Mouse (Mus musculus): ENCODE measurements around the gene Lctl.

- TF ChIP-seq CTCF (IDR thresholded peaks at IDR 0.05; ENCODE audit: extremely low read depth, insufficient read depth, insufficient read length, insufficient replicate concordance) (no peak), POLR2A (IDR thresholded peaks at IDR 0.05; ENCODE audit: low read depth, low read length) (no peak)
Measured at GRCm38 (mm10) chr9:64174766-64175165, 57.8 kb downstream of the Lctl start.
